ENCODE assay signal across 8 mouse cellular contexts in genomic region chr19:5302455-5302854, GRCm38 (mm10). TPM values are rescaled to one million over a fixed set of nuclear protein-coding genes. Genes with fewer than 3 reads are reported as not detected.
DNase-seq lines count a peak whose midpoint lies in the region; ATAC-seq and TF ChIP-seq lines count a peak whose summit lies in the region.

No protein-coding gene starts in this region.

- 21% methylated on average over 4 of the region's 4 CpGs for WGBS in lung, embryonic 14.5 days
- WGBS in stomach, postnatal 0 days, result 19% methylated on average over 4 of the region's 4 CpGs

- H3K36me3 ChIP-seq in lung, embryonic 14.5 days (ENCODE audit: insufficient read depth), result no peaks in the 10 kb centered on the region
- no peaks in the 10 kb centered on the region for H3K36me3 ChIP-seq in stomach, postnatal 0 days (ENCODE audit: control insufficient read depth, insufficient read depth, low read length)

- in situ Hi-C loops in Patski (cut with MboI; ENCODE audit: low pct_unique_long_range_greater_than_20kb), result loop anchor here (5.0 kb wide), 1 partner anchor 125 kb away; the partner anchor contains the start of gene AI837181

- intact Hi-C loops in left cerebral cortex, postnatal 25 days (cut with DNase I), result loop anchor here (5.0 kb wide), 1 partner anchor 45 kb away; the partner anchor contains the start of gene Cst6

- H3K27me3 ChIP-seq in Patski, result no peaks in the 10 kb centered on the region
- peaks cover 8% of the 10 kb centered on the region; the same call in 1 of the 2 replicates for H3K27me3 ChIP-seq in lung, embryonic 14.5 days (ENCODE audit: insufficient read depth, low read length)
- H3K27me3 ChIP-seq in stomach, postnatal 0 days (ENCODE audit: control insufficient read depth, insufficient read depth, low read length), result no peaks in the 10 kb centered on the region

- POLR2A ChIA-PET in Patski (lab: Charles Lee), result no interaction called here

- no peak overlapping the region for H3K4me2 ChIP-seq in lung, embryonic 14.5 days
- no peak overlapping the region for H3K4me2 ChIP-seq in stomach, postnatal 0 days (replicated peaks; ENCODE audit: low read depth)

- CTCF ChIA-PET in Patski (lab: Charles Lee), result interaction anchor here (1.0 to 1.9 kb wide), 3 partner anchors 12 to 107 kb away, joined by 3 to 6 read pairs (median 4); partner anchors contain the start of gene Cst6

- H3K9ac ChIP-seq in lung, embryonic 14.5 days, result no peak overlapping the region
- no peak overlapping the region for H3K9ac ChIP-seq in stomach, postnatal 0 days (ENCODE audit: low read length)

- H3K27ac ChIP-seq in lung, embryonic 14.5 days (ENCODE audit: low read depth), result no peak overlapping the region
- H3K27ac ChIP-seq in stomach, postnatal 0 days (replicated peaks), result no peak overlapping the region

- no peak overlapping the region for H3K4me3 ChIP-seq in lung, embryonic 14.5 days (ENCODE audit: low read depth, low read length)
- no peak overlapping the region for H3K4me3 ChIP-seq in stomach, postnatal 0 days (ENCODE audit: low read depth, low read length)

- no peak for ATAC-seq in Patski
- ATAC-seq in lung, embryonic 14.5 days (ENCODE audit: insufficient read depth), result no peak
- ATAC-seq in stomach, postnatal 0 days (ENCODE audit: low FRiP score, low TSS enrichment), result peak; percentile 49; the same call in 1 of the 2 replicates

- DNase-seq in adrenal gland, postnatal 36 days, result peak; percentile 45 to 69
- no peak for DNase-seq in adrenal gland, adult 2 months
- DNase-seq in left cerebral cortex, postnatal 25 days (ENCODE audit: low spot score in 2 of 2), result peak; percentile 27 to 33
- DNase-seq in left cerebral cortex, adult 9 months (ENCODE audit: low spot score in 2 of 2), result no peak
- DNase-seq in Patski (ENCODE audit: low read depth, low spot score), result no peak
- peak; percentile 48 for DNase-seq in heart, adult 8-10 months (ENCODE audit: low spot score)
- peak; percentile 80 for DNase-seq in lung, embryonic 14.5 days
- DNase-seq in stomach, postnatal 0 days (ENCODE audit: low spot score), result peak; percentile 71

- H3K9me3 ChIP-seq in lung, embryonic 14.5 days (ENCODE audit: low read depth, low read length), result peaks cover 2% of the 10 kb centered on the region; the same call in 1 of the 2 replicates
- H3K9me3 ChIP-seq in stomach, postnatal 0 days (ENCODE audit: control insufficient read depth, low read length), result no peaks in the 10 kb centered on the region

- H3K4me1 ChIP-seq in lung, embryonic 14.5 days (ENCODE audit: insufficient read depth), result peaks cover 3% of the 10 kb centered on the region; the same call in 1 of the 2 replicates
- H3K4me1 ChIP-seq in stomach, postnatal 0 days (replicated peaks; ENCODE audit: control insufficient read depth, insufficient read depth), result no peaks in the 10 kb centered on the region

- TF ChIP-seq CTCF in Patski (IDR thresholded peaks at IDR 0.05), result peak; percentile 83
- TF ChIP-seq CTCF in lung, embryonic 14.5 days (IDR thresholded peaks at IDR 0.05; ENCODE audit: low read depth), result peak; percentile 81
- peak; percentile 78 for TF ChIP-seq CTCF in stomach, postnatal 0 days (IDR thresholded peaks at IDR 0.05; ENCODE audit: low read depth)

- TF ChIP-seq EP300 in stomach, postnatal 0 days (optimal IDR thresholded peaks at IDR 0.05), result no peak

RNA-seq across cellular contexts. Expression of gene Gal3st3, which starts 4.3 kb away (rescaled TPM):
- total RNA-seq in adrenal gland, postnatal 36 days (2021), result not detected
- under 1 TPM; 0.12 to 0.21 TPM for total RNA-seq in adrenal gland, adult 2 months (2021)
- 0.27 and 0.73 TPM in 2 replicates for polyA plus RNA-seq in adrenal gland, adult 2 months (2012; rRNA removed)
- 10 to 100 TPM; 84.3 to 92.4 TPM for total RNA-seq in left cerebral cortex, postnatal 25 days (2021)
- not detected for polyA plus RNA-seq in Patski (2021)
- 10 to 100 TPM; 22.3 to 32.9 (median 25.1) TPM for total RNA-seq in heart, adult 8-10 months (2022)
- polyA plus RNA-seq in lung, embryonic 14.5 days (2014; fragmentation: Nextera tagmentation; extraction: Ambion mirVana), result 2.2 and 2.9 TPM in 2 replicates
- polyA plus RNA-seq in stomach, postnatal 0 days (2015; fragmentation: Nextera tagmentation; extraction: Ambion mirVana), result 0.51 and 0.53 TPM in 2 replicates

RNA-seq across cellular contexts. Expression of gene Sf3b2, which starts 7.2 kb away (rescaled TPM):
- total RNA-seq in adrenal gland, postnatal 36 days (2021), result 100 to 1,000 TPM; 165 to 171 TPM
- 100 to 1,000 TPM; 165 to 171 TPM for total RNA-seq in adrenal gland, adult 2 months (2021)
- 161 and 235 TPM in 2 replicates for polyA plus RNA-seq in adrenal gland, adult 2 months (2012; rRNA removed)
- total RNA-seq in left cerebral cortex, postnatal 25 days (2021), result 100 to 1,000 TPM; 196 to 198 TPM
- 255 TPM for polyA plus RNA-seq in Patski (2021)
- 100 to 1,000 TPM; 108 to 125 (median 119) TPM for total RNA-seq in heart, adult 8-10 months (2022)
- 334 and 368 TPM in 2 replicates for polyA plus RNA-seq in lung, embryonic 14.5 days (2014; fragmentation: Nextera tagmentation; extraction: Ambion mirVana)
- polyA plus RNA-seq in stomach, postnatal 0 days (2015; fragmentation: Nextera tagmentation; extraction: Ambion mirVana), result 134 and 148 TPM in 2 replicates

RNA-seq across cellular contexts. Expression of gene Pacs1, which starts 29.5 kb away (rescaled TPM):
- total RNA-seq in adrenal gland, postnatal 36 days (2021), result 10 to 100 TPM; 15.6 to 23.6 TPM
- 10 to 100 TPM; 18.4 to 18.9 TPM for total RNA-seq in adrenal gland, adult 2 months (2021)
- 34.1 and 39.9 TPM in 2 replicates for polyA plus RNA-seq in adrenal gland, adult 2 months (2012; rRNA removed)
- 10 to 100 TPM; 60.3 to 62.2 TPM for total RNA-seq in left cerebral cortex, postnatal 25 days (2021)
- 23.8 TPM for polyA plus RNA-seq in Patski (2021)
- total RNA-seq in heart, adult 8-10 months (2022), result 10 to 100 TPM; 18.6 to 21.9 (median 20.8) TPM
- 27.8 and 31.8 TPM in 2 replicates for polyA plus RNA-seq in lung, embryonic 14.5 days (2014; fragmentation: Nextera tagmentation; extraction: Ambion mirVana)
- 4.6 and 6.7 TPM in 2 replicates for polyA plus RNA-seq in stomach, postnatal 0 days (2015; fragmentation: Nextera tagmentation; extraction: Ambion mirVana)

RNA-seq across cellular contexts. Expression of gene Catsper1, which starts 33.1 kb away (rescaled TPM):
- total RNA-seq in adrenal gland, postnatal 36 days (2021), result not detected
- not detected for total RNA-seq in adrenal gland, adult 2 months (2021)
- polyA plus RNA-seq in adrenal gland, adult 2 months (2012; rRNA removed), result not detected in 2 replicates
- not detected for total RNA-seq in left cerebral cortex, postnatal 25 days (2021)
- not detected for polyA plus RNA-seq in Patski (2021)
- not detected for total RNA-seq in heart, adult 8-10 months (2022)
- not detected in 2 replicates for polyA plus RNA-seq in lung, embryonic 14.5 days (2014; fragmentation: Nextera tagmentation; extraction: Ambion mirVana)
- not detected in 2 replicates for polyA plus RNA-seq in stomach, postnatal 0 days (2015; fragmentation: Nextera tagmentation; extraction: Ambion mirVana)

RNA-seq across cellular contexts. Expression of gene Cst6, which starts 46.9 kb away (rescaled TPM):
- 1 to 10 TPM; 2.1 to 2.5 TPM for total RNA-seq in adrenal gland, postnatal 36 days (2021)
- total RNA-seq in adrenal gland, adult 2 months (2021), result 1 to 10 TPM; 1.1 to 3.2 TPM
- polyA plus RNA-seq in adrenal gland, adult 2 months (2012; rRNA removed), result 1.9 and 6.1 TPM in 2 replicates
- 10 to 100 TPM; 21.2 to 23.9 TPM for total RNA-seq in left cerebral cortex, postnatal 25 days (2021)
- 1.1 TPM for polyA plus RNA-seq in Patski (2021)
- total RNA-seq in heart, adult 8-10 months (2022), result 10 to 100 TPM; 17.0 to 27.2 (median 23.5) TPM
- polyA plus RNA-seq in lung, embryonic 14.5 days (2014; fragmentation: Nextera tagmentation; extraction: Ambion mirVana), result 0.41 TPM in 1 of 2 replicates, not detected in the other
- 281 and 316 TPM in 2 replicates for polyA plus RNA-seq in stomach, postnatal 0 days (2015; fragmentation: Nextera tagmentation; extraction: Ambion mirVana)

Comparison
In these comparisons a context has a peak if more than half of its experiments do, and no peak if none do; other contexts are left out.
1. DNase-seq: peak in adrenal gland, postnatal 36 days (2 of 2), left cerebral cortex, postnatal 25 days (2 of 2), heart, adult 8-10 months (single experiment), lung, embryonic 14.5 days (single experiment) and stomach, postnatal 0 days (single experiment); none in adrenal gland, adult 2 months (single experiment), left cerebral cortex, adult 9 months (0 of 2) and Patski (single experiment).
2. RNA of gene Gal3st3, which starts 4.3 kb away (total RNA-seq): 84.3 to 92.4 TPM in left cerebral cortex, postnatal 25 days and 22.3 to 32.9 TPM in heart, adult 8-10 months; 0.12 to 0.21 TPM in adrenal gland, adult 2 months and not detected in adrenal gland, postnatal 36 days; every median in the first group is over 10 times any median in the second.
3. Peak in every context shown above with its lines, with median percentiles within 50 percentile points of each other: CTCF ChIP-seq.